Mouse (Mus musculus) monocyte, adult 2 months (primary cell): ENCODE results near the gene Capns1.
"Not testable (repeated sequence)": the region's sequence is repeated elsewhere in the genome, so short reads cannot be mapped to it uniquely, and the experiment has no call there.

Experiments
- DNase-seq, 2 experiments: peaks; one replicate each; pipeline ENCODE4 v3.0.0; 2022; ENCODE audit warnings: low spot score in 2 of 2, low read depth in 1 of 2

The Capns1 gene

GRCm38 (mm10) chr7:30198481-30198971, at the start of gene Capns1:
Gene Capns1, minus strand, starts transcription at chr7:30198811.
- DNase-seq = peak in 1 of 2 experiments; percentile 31

GRCm38 (mm10) chr7:30237374-30237773, 38.8 kb upstream of the Capns1 start:
- DNase-seq = not testable (repeated sequence)

DNA sequence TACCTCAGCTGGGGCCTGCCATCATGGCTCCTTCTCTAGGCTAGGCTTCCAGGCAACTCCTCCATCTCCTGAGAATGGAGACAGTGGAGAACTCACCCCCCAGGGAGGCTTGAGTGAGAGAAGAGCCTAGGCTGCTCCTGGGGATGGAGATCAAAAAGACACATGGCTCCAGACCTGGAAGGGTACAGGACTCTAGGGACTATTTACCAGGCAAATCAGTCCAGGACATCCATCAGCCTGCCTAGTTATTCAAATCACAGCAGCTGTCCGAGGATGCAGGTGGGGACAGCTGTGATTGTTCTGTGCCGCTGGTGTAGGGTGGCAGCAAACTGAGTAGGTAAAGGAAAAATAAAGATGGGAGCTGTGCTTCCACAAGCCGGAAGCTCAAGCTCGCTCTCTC, 37.0 kb upstream of the Capns1 start, which contains the start of gene Ovol3:
Gene Ovol3, minus strand, starts transcription at position 101 of the 400 bp plus-strand sequence.
- DNase-seq = no peak

DNA sequence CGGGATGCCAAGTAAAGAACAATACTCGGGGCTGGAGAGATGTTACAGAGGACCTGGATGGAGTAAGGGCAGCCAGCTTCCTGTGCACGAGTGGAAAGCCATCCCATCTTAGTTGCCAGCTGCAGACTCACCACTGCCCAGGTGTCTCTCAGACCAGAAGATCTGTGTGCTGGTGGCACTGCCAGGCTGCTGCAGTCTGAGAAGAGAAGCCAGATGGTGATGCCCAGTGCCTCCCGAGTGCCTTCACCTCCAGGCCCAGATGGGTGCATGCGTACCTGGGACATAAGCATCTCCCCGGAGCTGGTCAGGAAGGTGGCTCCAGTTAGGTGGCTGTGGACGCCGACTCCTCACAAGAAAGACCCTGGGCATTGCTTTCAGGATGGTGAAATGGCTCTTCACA, 36.5 kb upstream of the Capns1 start:
- no peak for DNase-seq

GRCm38 (mm10) chr7:30234276-30234858, 35.8 kb upstream of the Capns1 start:
- no peak for DNase-seq

DNA sequence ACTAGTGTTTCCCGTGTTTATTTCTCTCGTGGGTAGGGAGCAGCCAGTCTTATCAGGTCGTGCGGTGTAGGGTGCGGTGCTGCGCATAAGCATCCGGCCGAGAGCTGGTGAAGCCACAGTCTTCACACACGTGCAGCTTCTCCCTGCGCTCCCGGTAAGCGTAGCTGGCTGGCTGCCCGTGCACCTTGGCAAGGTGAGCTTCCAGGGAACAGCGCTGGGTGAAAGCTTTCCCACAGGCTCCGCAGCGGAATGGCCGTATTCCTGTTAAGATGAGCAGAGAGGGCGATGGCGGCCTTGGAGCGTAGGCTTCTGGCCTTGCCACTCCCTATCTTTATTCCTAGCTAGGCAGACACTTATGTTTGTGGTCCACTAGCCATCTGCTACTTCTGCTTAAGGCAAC, 34.8 kb upstream of the Capns1 start:
- no peak for DNase-seq

DNA sequence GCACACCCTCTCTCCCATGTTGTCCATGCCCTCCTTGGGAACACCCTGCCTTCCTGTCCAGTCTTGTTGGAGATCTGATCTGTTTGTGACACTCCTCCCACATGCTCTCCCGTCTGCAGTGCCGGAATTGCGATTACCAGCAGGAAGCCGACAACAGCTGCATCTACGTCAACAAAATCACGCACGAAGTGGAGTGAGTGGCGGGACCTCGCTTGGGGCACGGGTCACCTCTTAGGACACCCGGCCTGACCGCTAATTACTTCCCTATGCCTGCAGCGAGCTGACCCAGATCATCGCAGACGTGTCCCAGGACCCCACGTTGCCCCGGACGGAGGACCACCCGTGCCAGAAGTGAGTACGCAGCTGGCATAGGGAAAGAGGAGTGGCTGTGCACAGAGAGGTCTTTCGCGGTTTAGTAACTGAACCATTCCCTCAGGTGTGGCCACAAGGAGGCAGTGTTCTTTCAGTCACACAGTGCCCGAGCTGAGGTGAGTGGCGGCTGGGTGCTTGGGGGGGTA, 34.1 kb upstream of the Capns1 start:
- DNase-seq = peak; percentile 5 to 25

- peak; percentile 92 to 93 for DNase-seq
Measured at GRCm38 (mm10) chr7:30231669-30232454, 33.3 kb upstream of the Capns1 start, which contains the start of the genes Polr2i and Tbcb. Gene Polr2i, plus strand, starts transcription at chr7:30231948. Gene Tbcb, minus strand, starts transcription at chr7:30232272.

- no peak for DNase-seq
Measured at GRCm38 (mm10) chr7:30231328-30231668, 32.7 kb upstream of the Capns1 start.

DNA sequence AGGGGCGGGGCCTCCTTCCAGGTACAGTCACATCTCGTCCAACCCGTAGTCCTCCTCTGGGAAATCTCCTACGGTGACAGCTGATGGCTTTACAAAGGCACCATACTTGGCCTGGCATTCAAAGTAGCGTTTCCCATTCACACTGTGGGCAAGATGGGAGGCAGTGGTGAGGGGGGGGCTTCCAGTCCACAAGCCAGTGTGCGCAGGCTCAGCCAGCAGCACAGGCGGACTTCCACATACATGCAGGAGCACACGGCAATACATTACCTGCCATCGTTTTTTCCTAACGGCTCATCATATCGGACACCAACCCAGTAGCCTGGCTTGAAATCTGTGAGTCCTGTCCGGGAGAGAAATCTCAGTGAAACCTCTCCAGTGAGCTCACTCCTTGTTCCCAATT, 25.6 kb upstream of the Capns1 start:
- DNase-seq = no peak

DNA sequence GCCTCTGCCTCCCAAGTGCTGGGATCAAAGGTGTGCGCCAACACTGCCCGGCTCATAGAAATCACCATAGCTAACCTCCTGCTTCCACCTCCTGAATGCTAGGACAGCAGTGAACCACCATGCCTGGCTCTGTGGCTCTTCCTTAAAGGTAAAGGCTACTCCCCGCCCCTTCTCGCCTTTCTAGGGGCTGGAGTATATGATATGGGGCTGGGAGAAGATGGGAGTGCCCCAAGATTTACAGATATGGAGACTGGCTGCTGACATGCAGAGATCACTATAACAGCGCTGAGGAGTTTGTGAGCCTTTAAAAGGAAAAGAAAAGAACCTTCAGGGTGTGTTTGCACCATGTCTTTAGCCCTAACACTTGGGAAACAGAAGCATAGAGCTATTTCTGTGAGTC, 23.6 kb upstream of the Capns1 start:
- no peak for DNase-seq

DNA sequence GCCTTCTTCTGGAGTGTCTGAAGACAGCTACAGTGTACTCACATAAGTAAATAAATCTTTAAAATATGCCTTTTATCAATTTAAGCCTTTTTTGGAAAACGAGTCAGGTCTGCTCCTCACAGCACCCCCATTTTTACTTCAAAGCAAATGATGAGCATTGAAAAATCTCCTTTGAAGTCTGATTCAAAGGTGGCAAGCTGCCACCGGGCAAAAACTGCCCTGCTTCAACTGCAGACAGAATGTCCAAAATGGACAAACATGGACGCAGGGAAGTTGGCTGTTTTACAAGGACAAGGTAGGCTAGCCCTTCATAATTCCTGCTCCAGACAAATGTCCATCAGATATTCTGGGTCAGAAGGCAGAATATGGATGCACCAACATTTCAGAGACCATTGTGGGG, 22.8 kb upstream of the Capns1 start:
- DNase-seq = no peak

DNA sequence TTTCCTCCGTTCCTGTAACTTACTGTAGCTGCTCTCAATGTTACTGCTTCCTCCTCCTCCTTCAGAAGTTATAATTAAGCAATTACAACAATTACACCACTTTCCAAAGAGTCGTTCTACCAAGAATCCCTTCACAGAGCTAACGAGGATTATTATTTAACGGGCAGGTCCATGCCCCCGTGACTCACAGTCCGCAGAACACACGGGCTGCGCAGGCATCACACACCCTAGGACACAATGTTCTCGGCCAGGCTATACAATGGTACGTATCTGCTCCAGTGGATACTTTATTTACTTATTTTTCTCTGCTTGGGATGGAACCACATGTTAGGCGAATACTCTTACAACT, 21.4 kb upstream of the Capns1 start:
- DNase-seq = no peak

- DNase-seq = no peak
Measured at GRCm38 (mm10) chr7:30219293-30220007, 20.8 kb upstream of the Capns1 start.

DNA sequence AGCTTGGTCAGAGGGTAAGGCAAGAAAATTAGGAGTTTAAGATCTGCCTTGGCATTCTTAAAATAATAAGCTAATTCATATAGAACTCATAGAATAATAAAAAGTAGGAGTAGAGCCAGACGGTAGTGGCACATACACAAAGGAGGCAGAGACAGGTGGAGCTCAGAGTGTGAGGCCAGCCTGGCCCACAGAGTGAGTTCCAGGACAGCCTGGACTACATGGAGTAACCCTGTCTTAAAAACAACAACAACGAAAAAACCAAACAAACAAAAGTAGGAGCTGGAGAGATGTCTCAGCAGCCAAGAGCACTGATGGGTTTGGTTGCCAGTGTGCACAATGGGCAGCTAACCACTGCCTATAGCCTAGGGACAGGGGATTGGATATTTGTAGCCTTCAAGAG, 18.7 kb upstream of the Capns1 start:
- no peak for DNase-seq

GRCm38 (mm10) chr7:30216723-30217151, 18.1 kb upstream of the Capns1 start:
- DNase-seq = peak in 1 of 2 experiments; percentile 33

GRCm38 (mm10) chr7:30215875-30216274, 17.3 kb upstream of the Capns1 start:
- no peak for DNase-seq

DNA sequence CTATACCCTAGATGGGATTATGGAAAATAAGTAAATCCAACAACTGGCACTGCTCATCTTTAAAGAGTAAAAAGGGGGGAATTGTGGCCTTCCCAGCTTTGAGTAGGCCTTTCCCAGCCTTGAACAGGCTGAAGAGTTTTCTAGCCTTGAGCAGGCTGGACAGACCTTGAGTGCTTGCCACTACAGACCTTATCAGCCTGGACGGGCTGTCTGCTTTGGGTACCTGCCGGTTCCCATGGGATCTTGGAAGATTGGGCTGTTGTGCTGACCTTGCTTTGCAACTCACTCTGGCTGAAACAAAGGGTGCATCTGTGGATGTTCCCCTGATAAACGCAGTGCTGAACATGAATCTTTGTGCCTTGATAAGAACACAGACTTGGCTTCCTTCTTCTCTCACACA, 15.3 kb upstream of the Capns1 start:
- DNase-seq = no peak

- no peak for DNase-seq
Measured at GRCm38 (mm10) chr7:30211025-30211424, 12.4 kb upstream of the Capns1 start.

GRCm38 (mm10) chr7:30206364-30206763, 7.8 kb upstream of the Capns1 start:
- DNase-seq = not testable (repeated sequence)

GRCm38 (mm10) chr7:30205383-30205782, 6.8 kb upstream of the Capns1 start:
- peak in 1 of 2 experiments; percentile 36 for DNase-seq

DNA sequence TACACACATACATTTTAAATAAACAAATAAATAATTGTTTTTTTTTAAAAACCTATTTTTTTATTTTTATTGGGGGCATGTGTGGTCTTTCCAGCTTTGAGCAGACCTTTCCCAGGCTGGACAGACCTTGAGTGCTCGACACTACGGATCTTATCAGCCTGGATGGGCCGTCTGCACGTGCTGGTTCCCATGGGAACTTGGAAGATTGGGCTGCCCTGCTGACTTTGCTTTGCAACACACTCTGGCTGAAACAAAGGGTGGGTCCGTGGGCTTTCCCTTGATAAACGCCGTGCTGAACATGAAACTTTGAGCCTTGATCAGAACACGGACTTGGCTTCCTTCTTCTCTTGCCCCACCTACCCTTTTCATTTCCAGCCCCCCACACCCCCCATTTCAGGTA, 5.8 kb upstream of the Capns1 start:
- DNase-seq = no peak
